Mouse (Mus musculus) neural tube, embryonic 13.5 days (tissue): ENCODE measurements around the gene Abcd3. TPM values are rescaled to one million over a fixed set of nuclear protein-coding genes. Genes with fewer than 3 reads are reported as not detected.

ENCODE experiments used
- ATAC-seq: fragments of 200-750 bp; cut with Nextera tagmentation; 2 replicates; pipeline ENCODE4 v1.8.0; 2017; ENCODE audit warnings: low read depth, mild to moderate bottlenecking, moderate TSS enrichment, moderate library complexity
- H3K27ac ChIP-seq: fragments of 300-500 bp; sonication (generic); replicated peaks from 2 replicates; pipeline ENCODE4 v1.5.1; 2015; ENCODE audit warnings: moderate library complexity, mild to moderate bottlenecking, inconsistent platforms
- H3K27me3 ChIP-seq: fragments of 300-500 bp; sonication (generic); 2 replicates; pipeline ENCODE4 v1.6.1; 2015; ENCODE audit warnings: mild to moderate bottlenecking, inconsistent platforms
- H3K36me3 ChIP-seq: fragments of 300-500 bp; sonication (generic); 2 replicates; pipeline ENCODE4 v1.6.1; 2015; ENCODE audit warnings: mild to moderate bottlenecking, inconsistent platforms
- H3K4me1 ChIP-seq: fragments of 300-500 bp; sonication (generic); replicated peaks from 2 replicates; pipeline ENCODE4 v1.6.1; 2015; ENCODE audit warnings: inconsistent platforms
- H3K4me2 ChIP-seq: fragments of 300-500 bp; sonication (generic); 2 replicates; pipeline ENCODE4 v1.6.1; 2015; ENCODE audit warnings: inconsistent platforms, mild to moderate bottlenecking, moderate library complexity
- H3K4me3 ChIP-seq: fragments of 300-500 bp; sonication (generic); 2 replicates; pipeline ENCODE4 v1.5.1; 2015; ENCODE audit warnings: mild to moderate bottlenecking, inconsistent platforms
- H3K9ac ChIP-seq: fragments of 300-500 bp; sonication (generic); 2 replicates; pipeline ENCODE4 v1.6.1; 2015; ENCODE audit warnings: moderate library complexity, mild to moderate bottlenecking, inconsistent platforms
- H3K9me3 ChIP-seq: fragments of 300-500 bp; sonication (generic); 2 replicates; pipeline ENCODE4 v1.6.1; 2016; ENCODE audit warnings: inconsistent platforms
- WGBS: fragments of 180-500 bp; shearing (Covaris S2); methylation state at CpG from one replicate; pipeline ENCODE4 v1.1.7; 2015; 5-methylcytosine and 5-hydroxymethylcytosine counted together
- polyA plus RNA-seq: library from polyadenylated mRNA; unstranded; fragments of >200 nt; fragmentation: Nextera tagmentation; extraction: Ambion mirVana; gene quantifications from 2 replicates; pipeline ENCODE4 v1.2.1, GENCODE M21; 2015

Abcd3 gene
- polyA plus RNA-seq, 1 experiment from 2014 or later, result 63.2 TPM

GRCm38 (mm10) chr3:121735542-121735941 lies 79.6 kb downstream of the Abcd3 start:
- Histone ChIP-seq H3K27ac (no peak overlapping the region), H3K4me1 (peaks cover 6% of the 10 kb centered on the region; the same call in 1 of the 2 replicates), H3K36me3 (peaks cover 6% of the 10 kb centered on the region; the same call in 1 of the 2 replicates), H3K4me3 (no peak overlapping the region), H3K4me2 (no peak overlapping the region), H3K9ac (no peak overlapping the region), H3K9me3 (no peaks in the 10 kb centered on the region), H3K27me3 (no peaks in the 10 kb centered on the region)
- no peak for ATAC-seq
- 80% methylated on average over 7 of the region's 7 CpGs for WGBS

GRCm38 (mm10) chr3:121729678-121730077 lies 85.4 kb downstream of the Abcd3 start:
- H3K27ac ChIP-seq, result no peak overlapping the region
- no peaks in the 10 kb centered on the region for H3K9me3 ChIP-seq
- 0 out of 2 replicates have a peak, but pooled peaks cover 6% of the 10 kb centered on the region for H3K27me3 ChIP-seq
- 90% methylated on average over 4 of the region's 4 CpGs for WGBS
- peaks cover 5% of the 10 kb centered on the region for H3K4me1 ChIP-seq
- no peak overlapping the region for H3K4me3 ChIP-seq
- no peak overlapping the region for H3K9ac ChIP-seq
- ATAC-seq, result no peak
- H3K36me3 ChIP-seq, result peaks cover 6% of the 10 kb centered on the region; the same call in 1 of the 2 replicates
- no peak overlapping the region for H3K4me2 ChIP-seq

DNA sequence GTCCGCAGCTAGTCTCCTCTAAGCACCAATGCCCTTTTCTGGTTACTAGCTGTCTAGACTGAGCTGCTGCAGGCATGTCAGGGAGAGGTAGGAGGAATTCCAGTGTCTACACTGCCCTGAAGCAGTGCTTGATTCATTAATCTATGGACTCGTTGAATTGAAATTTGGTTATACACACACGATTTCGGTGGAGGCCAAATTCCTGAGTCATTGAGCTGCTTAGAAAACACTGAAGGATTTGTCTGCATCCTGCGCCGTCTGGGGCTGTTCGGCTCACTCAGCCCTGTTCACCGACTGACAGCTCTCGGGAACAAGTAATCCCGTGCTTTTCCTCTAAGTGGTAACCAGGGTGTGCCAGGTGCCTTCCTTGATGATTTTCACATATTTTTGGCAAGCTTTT lies 89.5 kb downstream of the Abcd3 start:
- Histone ChIP-seq H3K4me1 (peaks cover 34% of the 10 kb centered on the region), H3K4me3 (no peak overlapping the region), H3K9me3 (no peaks in the 10 kb centered on the region), H3K27ac (no peak overlapping the region), H3K4me2 (no peak overlapping the region), H3K27me3 (peaks cover 18% of the 10 kb centered on the region; the same call in 1 of the 2 replicates), H3K9ac (no peak overlapping the region), H3K36me3 (no peaks in the 10 kb centered on the region)
- WGBS, result 84% methylated on average over 10 of the region's 10 CpGs
- ATAC-seq, result no peak

GRCm38 (mm10) chr3:121724553-121724952 lies 90.5 kb downstream of the Abcd3 start:
- peak overlapping the region; percentile 82 for H3K4me2 ChIP-seq
- no peaks in the 10 kb centered on the region for H3K9me3 ChIP-seq
- H3K4me3 ChIP-seq, result peak overlapping the region; percentile 62
- 31% methylated on average over 12 of the region's 12 CpGs for WGBS
- ATAC-seq, result no peak
- no peaks in the 10 kb centered on the region for H3K36me3 ChIP-seq
- H3K9ac ChIP-seq, result peak overlapping the region; percentile 68
- no peak overlapping the region for H3K27ac ChIP-seq
- peaks cover 18% of the 10 kb centered on the region; the same call in 1 of the 2 replicates for H3K27me3 ChIP-seq
- H3K4me1 ChIP-seq, result peaks cover 34% of the 10 kb centered on the region

DNA sequence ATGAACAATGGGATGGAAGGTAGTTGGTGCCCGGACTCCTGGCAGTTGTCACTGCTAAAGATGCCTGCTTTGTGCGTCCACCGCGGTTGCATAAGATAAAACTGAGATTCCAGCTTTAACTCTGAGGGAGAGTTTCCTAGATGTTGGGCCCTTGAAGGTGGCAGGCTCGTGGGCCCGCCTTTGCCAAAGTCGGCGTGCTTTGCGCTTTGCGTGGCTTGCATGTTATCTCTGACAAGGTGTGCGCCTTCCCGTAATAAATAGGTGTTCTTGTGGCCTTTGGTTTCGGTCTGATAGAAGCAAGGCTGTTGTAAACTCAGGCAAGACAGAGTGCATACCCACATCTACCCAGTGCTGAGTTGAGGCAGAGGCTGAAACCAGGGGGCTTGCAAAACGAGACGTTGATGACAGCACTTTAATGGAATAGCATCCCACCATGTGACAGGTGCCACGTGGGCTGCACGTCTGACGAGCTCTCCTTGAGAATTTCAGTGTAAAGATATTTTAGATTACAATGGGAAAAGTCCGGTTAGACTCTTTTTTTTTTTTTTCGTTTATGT lies 91.1 kb downstream of the Abcd3 start:
- WGBS, result 4% methylated on average over 20 of the region's 20 CpGs
- H3K27ac ChIP-seq, result no peak overlapping the region
- H3K9me3 ChIP-seq, result no peaks in the 10 kb centered on the region

DNA sequence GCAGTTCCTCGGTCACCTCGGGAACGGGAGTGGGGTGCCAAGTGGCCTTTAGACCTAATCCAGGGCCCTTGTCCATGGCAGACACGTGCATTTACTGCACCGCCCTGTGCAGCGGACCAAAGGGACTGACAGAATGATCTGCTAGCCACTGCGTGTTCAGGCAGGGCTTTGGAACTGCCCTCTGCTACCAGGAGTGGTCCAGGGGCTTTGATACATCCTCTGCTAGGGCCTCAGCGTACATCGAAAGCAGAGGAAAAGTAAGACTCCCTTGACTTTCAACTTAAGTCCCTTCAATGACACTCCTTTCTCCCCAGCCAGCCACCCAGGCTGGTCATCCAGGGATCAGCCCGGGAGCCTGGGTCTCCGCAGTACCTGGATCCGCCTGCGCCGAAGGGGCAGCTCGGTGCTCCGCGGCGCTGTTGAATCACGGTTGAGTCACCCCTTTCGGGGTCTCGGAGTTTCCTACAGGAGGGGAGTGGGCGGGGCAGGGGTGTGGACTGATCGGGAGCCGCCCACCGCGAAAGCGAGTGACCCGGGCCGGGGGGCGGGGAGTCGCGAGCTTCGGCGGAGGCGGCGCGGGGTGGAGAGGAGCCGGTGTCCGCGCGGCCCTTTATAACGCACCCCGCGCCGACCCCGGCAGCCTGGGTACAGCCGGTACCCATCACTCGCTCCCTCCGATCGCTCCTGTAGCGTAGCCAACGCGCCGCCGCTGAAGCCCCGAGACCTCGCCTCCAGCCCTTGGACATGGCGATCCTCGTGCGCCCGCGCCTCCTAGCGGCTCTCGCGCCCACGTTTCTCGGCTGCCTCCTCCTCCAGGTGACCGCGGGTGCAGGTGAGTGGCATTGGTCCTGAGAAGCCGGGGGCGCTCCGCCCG lies 91.9 kb downstream of the Abcd3 start, which contains the start of gene F3:
Gene F3, plus strand, starts transcription at position 567 of the 874 bp plus-strand sequence.
- Histone ChIP-seq H3K9me3 (no peaks in the 10 kb centered on the region), H3K4me3 (peak within 1 kb of the TSS; percentile 62), H3K9ac (peak within 1 kb of the TSS; percentile 68), H3K4me1 (peaks cover 34% of the 10 kb centered on the region), H3K36me3 (no peaks in the 10 kb centered on the region), H3K27me3 (peaks cover 18% of the 10 kb centered on the region; the same call in 1 of the 2 replicates), H3K4me2 (peak within 1 kb of the TSS; percentile 82), H3K27ac (no peak within 1 kb of the TSS)
- under 1% methylated on average over 65 of the region's 73 CpGs for WGBS
- ATAC-seq, result peak; percentile 88

More for the DNA sequence above, 91.1 kb downstream of the Abcd3 start:
- H3K27me3 ChIP-seq, result peaks cover 18% of the 10 kb centered on the region; the same call in 1 of the 2 replicates
- ATAC-seq, result peak; percentile 60; the same call in 1 of the 2 replicates
- H3K36me3 ChIP-seq, result no peaks in the 10 kb centered on the region
- H3K9ac ChIP-seq, result peak overlapping the region; percentile 68
- H3K4me2 ChIP-seq, result peak overlapping the region; percentile 82
- H3K4me1 ChIP-seq, result peaks cover 34% of the 10 kb centered on the region
- H3K4me3 ChIP-seq, result peak overlapping the region; percentile 62

DNA sequence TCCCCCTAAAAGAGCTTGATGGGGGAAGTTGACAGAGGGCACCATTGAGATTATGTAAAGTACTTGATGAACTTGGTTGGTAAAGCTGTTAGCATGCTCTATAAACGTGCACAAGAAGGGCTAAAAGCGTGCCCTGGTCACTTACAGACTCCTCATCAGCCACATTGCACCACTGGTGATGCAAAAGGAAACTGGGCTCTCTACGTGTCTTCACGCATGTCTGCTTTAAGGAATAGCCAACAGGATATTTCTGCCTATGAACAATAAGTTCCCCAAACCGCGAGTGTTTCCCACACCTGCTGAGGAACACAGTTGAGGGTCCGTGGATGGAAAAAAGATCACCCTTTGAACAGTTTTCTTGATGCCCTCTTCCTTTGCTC lies 93.4 kb downstream of the Abcd3 start:
- H3K27me3 ChIP-seq, result peaks cover 18% of the 10 kb centered on the region; the same call in 1 of the 2 replicates
- no peak for ATAC-seq
- H3K9me3 ChIP-seq, result no peaks in the 10 kb centered on the region
- no peaks in the 10 kb centered on the region for H3K36me3 ChIP-seq
- H3K9ac ChIP-seq, result no peak overlapping the region
- peak overlapping the region; percentile 33; the same call in 1 of the 2 replicates for H3K4me2 ChIP-seq
- no peak overlapping the region for H3K4me3 ChIP-seq
- WGBS, result 68% methylated on average over 7 of the region's 7 CpGs
- peaks cover 34% of the 10 kb centered on the region for H3K4me1 ChIP-seq
- no peak overlapping the region for H3K27ac ChIP-seq

GRCm38 (mm10) chr3:121720801-121721690 lies 94.1 kb downstream of the Abcd3 start:
- 0 out of 2 replicates have a peak overlapping the region, but pooled peaks have one; percentile 22 for H3K9ac ChIP-seq
- no peak overlapping the region for H3K27ac ChIP-seq
- no peaks in the 10 kb centered on the region for H3K36me3 ChIP-seq
- H3K9me3 ChIP-seq, result no peaks in the 10 kb centered on the region
- no peak for ATAC-seq
- 42% methylated on average over 14 of the region's 14 CpGs for WGBS
- no peak overlapping the region for H3K4me3 ChIP-seq
- H3K27me3 ChIP-seq, result peaks cover 18% of the 10 kb centered on the region; the same call in 1 of the 2 replicates
- peaks cover 34% of the 10 kb centered on the region for H3K4me1 ChIP-seq
- peak overlapping the region; percentile 33 for H3K4me2 ChIP-seq

- Histone ChIP-seq H3K4me2 (no peak overlapping the region), H3K36me3 (no peaks in the 10 kb centered on the region), H3K9ac (no peak overlapping the region), H3K27ac (no peak overlapping the region), H3K27me3 (peaks cover 12% of the 10 kb centered on the region; the same call in 1 of the 2 replicates), H3K4me1 (peaks cover 29% of the 10 kb centered on the region), H3K9me3 (no peaks in the 10 kb centered on the region), H3K4me3 (no peak overlapping the region)
- 84% methylated on average over 3 of the region's 3 CpGs for WGBS
- no peak for ATAC-seq
Measured at GRCm38 (mm10) chr3:121719701-121720100, 95.4 kb downstream of the Abcd3 start.

DNA sequence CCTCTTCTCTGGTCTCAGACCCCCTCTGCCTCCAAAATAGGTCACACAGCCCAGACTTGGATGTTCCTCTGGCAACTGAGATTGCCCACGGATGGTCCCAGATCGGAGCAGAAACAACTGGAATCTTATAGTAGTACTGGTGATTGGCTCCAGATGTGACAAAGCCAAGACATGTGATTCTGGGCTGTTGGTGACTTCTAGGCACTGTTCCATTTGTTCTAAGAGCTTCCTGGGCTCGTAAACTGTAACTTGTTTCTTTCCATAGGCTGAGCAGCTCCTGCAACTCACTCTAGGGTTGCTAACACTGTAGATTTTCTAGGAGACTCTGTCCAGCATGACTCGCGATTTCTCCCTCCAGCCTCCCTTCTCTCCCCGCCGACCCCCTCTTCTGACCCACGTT lies 96.4 kb downstream of the Abcd3 start:
- Histone ChIP-seq H3K9me3 (no peaks in the 10 kb centered on the region), H3K36me3 (no peaks in the 10 kb centered on the region), H3K9ac (no peak overlapping the region), H3K27ac (no peak overlapping the region), H3K4me1 (peaks cover 23% of the 10 kb centered on the region), H3K27me3 (peaks cover 10% of the 10 kb centered on the region; the same call in 1 of the 2 replicates), H3K4me2 (no peak overlapping the region), H3K4me3 (no peak overlapping the region)
- 82% methylated on average over 8 of the region's 8 CpGs for WGBS
- no peak for ATAC-seq

- Histone ChIP-seq H3K9ac (no peak overlapping the region), H3K36me3 (no peaks in the 10 kb centered on the region), H3K4me1 (peaks cover 15% of the 10 kb centered on the region), H3K9me3 (no peaks in the 10 kb centered on the region), H3K27ac (no peak overlapping the region), H3K4me2 (no peak overlapping the region), H3K27me3 (peaks cover 3% of the 10 kb centered on the region; the same call in 1 of the 2 replicates), H3K4me3 (no peak overlapping the region)
- WGBS, result 78% methylated on average over 5 of the region's 5 CpGs
- ATAC-seq, result no peak
Measured at GRCm38 (mm10) chr3:121716480-121716879, 98.6 kb downstream of the Abcd3 start.
